Mouse (Mus musculus): Measurements from ENCODE around the gene Prkar2a.

Prkar2a gene

GRCm38 (mm10) chr9:108795762-108796161 lies 106.6 kb downstream of the Prkar2a start:
- no peak for DNase-seq (ENCODE audit: low spot score in 2 of 2)

- DNase-seq (ENCODE audit: low spot score in 2 of 2), result no peak
Observed at GRCm38 (mm10) chr9:108796351-108796981, 107.4 kb downstream of the Prkar2a start.

- no peak for DNase-seq (ENCODE audit: low spot score in 2 of 2)
Observed at GRCm38 (mm10) chr9:108797477-108797876, 108.4 kb downstream of the Prkar2a start.

- DNase-seq (ENCODE audit: low spot score in 2 of 2), result no peak
Observed at GRCm38 (mm10) chr9:108798508-108799075, 109.5 kb downstream of the Prkar2a start.

GRCm38 (mm10) chr9:108799564-108799963 lies 110.5 kb downstream of the Prkar2a start:
- no peak for DNase-seq (ENCODE audit: low spot score in 2 of 2)

Data from cerebellum, postnatal 4 days (tissue).